Mouse (Mus musculus): ENCODE measurements around the gene Olfr1428.
"Not testable (repeated sequence)": the region's sequence is repeated elsewhere in the genome, so short reads cannot be mapped to it uniquely, and the experiment has no call there.

Gene Olfr1428

DNA sequence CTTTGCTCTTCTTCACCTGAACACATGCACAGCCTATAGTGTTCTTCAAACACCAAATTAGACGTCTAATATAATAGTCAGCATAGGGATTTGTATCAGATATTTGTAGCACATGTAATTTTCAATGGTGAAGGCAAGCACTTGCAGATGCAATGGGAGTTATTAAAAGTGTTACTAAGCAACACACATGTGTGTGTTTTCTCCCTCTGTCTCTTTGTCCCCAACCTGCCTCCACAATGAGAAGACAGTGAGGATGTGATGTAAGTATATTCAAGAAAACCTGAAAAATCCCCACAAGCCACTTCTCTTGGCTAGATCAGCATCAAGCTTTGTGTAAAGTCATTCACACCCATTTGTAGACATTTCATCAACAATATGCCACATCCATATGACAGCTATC is at the start of gene Olfr1428:
Gene Olfr1428 (minus strand): TSS at position 101 of the 400 bp plus-strand sequence.
- no peak for DNase-seq

DNA sequence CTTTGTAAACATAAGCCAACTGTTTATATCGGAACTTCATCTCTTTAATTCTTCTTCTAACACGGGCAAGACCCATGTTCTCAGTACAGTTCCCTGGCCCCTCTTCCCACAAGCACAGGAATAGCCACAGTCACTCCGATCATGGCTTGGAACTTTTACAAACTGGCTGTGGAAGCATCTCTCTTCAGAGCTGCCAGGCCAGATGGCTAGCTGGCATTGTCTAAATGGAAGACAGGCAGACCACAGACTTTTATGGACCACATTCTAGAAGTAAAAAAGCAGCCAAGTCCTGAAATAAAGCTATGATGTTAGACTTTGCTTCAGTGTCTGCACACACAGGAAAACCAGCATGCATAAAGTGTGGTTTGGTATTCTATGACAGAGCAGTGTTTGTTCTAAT is 29.8 kb upstream of the Olfr1428 start:
- no peak for DNase-seq

DNA sequence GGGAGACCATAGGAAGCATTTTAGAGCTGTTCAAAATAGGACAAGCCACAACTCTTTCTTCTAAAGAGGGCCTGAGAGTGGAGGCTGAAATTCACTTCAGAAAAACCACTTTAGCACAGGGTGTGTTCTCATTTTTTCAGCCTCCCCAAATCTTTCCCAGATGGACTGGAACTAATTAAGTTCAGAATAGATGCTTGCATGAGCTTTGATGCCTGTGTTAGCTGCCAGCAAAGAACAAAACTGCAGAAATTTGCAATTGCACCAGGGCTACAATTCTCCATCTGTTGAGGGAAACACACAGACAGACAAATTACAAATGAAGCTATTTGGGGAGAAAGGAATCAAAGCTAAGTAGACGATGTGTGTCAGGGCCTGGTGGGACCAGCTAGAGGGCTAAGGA is 27.7 kb upstream of the Olfr1428 start:
- no peak for DNase-seq

DNA sequence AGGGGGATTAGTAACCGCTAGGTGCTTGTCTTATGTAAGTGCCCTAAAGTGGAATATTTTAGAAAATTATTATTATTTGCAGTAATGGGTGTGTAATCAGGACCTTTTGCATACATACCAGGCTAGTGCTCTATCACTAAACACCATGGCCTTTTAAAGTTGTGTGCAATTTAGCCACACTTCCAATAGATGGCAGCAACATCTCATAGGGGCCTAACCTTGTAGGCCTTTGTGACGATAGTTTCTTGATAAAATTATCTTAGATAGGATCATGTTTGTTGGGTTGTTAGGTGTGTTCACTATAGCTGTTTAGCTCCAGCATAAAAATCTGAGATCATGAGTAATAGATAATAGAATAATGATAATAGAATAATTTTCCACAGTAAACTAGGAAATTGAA is 18.6 kb upstream of the Olfr1428 start:
- DNase-seq, result no peak

DNA sequence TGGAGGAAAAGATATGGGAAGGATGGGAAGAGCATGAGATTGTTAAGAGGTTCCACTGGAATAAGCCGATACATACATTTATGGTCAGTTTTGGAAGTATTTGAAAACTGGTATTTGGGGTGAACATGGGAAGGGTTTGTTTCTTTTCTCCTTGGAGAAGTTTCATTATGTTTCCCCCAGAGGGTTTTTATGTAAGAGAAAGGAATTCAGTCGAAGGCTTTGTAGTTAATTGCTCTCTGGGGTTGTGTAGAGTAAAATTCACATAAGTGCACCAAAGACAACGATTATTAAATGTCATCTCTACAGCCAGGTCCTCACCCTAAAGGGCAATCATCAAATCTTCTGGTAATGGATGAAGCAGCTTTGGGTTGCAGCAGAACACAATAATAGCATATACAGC is 7.4 kb upstream of the Olfr1428 start, which contains the start of gene Olfr76:
Gene Olfr76 (minus strand): TSS at position 101 of the 400 bp plus-strand sequence.
- DNase-seq, result no peak

DNA sequence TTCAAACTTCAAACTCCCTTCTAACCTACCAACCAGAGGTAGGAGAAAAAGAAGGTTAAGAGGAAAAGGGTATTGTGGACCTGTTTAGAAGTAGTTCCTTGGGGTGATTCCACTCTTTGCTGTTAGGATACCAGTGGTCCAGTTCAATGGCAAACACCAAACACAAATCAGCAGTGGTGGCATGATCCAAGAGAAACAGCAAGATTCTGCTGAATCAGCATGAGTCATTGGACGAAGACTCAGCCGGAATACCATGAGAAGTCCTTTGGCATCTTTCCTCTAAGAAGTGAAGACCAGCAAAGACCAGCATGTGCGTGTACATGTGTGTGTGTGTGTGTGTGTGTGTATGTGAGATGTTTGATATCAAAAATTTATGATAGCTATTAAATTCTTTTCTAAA is 767 bp upstream of the Olfr1428 start:
- DNase-seq, result no peak

DNA sequence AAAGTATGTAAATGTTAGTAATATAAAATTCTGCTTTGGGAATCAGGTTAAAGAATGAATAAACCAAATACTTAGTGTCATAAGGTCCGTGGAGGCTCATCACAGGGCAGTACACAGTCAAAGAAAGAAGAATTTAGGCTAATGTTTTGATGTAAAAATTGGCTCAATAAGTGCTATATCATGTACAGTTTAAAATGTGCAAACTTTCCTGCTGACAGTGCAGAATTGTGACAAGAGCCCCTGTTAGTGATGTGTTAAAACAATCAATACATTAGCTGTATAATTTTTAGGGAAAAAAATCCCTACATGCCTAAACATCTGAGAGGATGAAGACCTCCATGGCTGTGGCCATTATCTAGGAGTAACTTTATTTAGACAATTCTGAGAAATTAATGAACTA is 1.9 kb downstream of the Olfr1428 start:
- DNase-seq, result no peak

DNA sequence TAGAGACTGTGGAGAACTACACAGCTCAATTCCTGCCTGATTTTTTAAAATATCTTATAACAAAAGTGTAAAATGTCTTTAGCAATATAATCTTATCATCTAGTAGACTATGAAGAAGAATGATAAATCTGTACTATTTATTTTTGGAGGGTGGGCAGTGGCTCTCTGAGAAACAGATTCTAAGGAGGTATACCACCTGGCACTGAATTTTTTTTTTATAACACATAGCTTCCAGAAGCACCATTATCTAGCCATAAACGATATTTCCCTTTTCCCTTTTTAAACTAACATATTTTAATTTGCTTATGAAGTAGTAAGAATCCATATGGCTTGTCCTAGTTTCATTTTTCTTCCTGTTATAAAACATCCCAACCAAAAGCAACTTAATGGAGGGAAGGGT is 11.2 kb downstream of the Olfr1428 start:
- DNase-seq, result no peak

DNA sequence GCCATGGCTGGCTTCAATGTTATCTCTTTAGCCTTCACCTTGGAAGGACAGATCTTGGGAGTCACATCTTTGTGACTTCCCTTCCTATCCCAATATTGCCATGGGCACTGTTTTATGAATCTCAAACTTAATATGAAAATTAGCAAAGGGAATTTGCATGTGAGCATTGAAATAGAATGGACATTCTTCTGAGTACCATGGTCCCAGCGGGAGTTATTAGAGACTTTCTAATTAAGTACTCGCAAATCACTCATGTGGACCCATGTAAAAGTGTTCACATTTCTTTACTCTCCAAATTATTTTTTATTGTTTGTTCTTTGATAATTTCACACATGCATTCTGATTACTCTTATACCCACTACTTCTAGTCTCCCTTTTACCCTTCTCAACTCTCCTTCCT is 12.5 kb downstream of the Olfr1428 start, which contains the start of gene Olfr1427:
Gene Olfr1427 (minus strand): TSS at position 101 of the 400 bp plus-strand sequence.
- DNase-seq, result no peak

DNA sequence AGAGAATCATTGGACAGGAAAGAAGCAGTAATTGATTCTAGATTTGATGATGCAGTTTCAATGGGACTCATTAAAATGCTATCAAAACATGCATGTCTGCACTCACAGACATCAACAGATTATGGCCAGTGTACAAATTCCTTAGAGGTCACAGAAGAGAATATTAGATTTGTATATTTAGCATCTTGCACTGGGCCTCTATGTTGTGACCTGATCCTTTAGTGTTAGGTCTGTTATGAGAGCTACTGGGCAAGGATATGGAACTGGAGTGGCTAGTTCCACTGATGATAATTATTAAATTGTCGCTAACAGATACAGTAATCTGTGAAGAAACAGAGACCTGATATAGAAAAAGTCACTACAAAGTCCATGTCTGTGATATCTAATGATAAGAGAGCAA is 23.8 kb downstream of the Olfr1428 start, which contains the start of gene Olfr1426:
Gene Olfr1426 (minus strand): TSS at position 101 of the 400 bp plus-strand sequence.
- DNase-seq, result no peak

DNA sequence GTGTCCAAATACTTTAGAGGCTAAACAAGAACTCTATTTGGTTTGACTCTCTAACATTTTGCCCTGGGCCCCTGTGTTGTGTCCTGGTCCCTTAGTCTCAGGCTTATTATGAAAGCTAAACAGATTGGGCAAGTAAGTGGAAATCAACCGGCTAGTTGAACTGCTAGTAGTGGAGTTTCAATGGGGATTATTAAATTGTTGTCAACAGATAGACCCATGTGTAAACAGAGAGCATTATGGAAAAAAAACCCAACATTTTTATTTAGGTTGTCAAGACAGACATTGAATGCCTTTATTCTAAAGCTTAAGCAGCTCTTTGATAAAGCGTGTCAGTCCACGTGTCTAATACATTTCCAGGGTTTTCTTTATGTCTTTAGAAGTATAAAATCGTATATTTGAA is 38.1 kb downstream of the Olfr1428 start, which contains the start of gene Olfr1425:
Gene Olfr1425 (minus strand): TSS at position 101 of the 400 bp plus-strand sequence.
- not testable (repeated sequence) for DNase-seq

DNA sequence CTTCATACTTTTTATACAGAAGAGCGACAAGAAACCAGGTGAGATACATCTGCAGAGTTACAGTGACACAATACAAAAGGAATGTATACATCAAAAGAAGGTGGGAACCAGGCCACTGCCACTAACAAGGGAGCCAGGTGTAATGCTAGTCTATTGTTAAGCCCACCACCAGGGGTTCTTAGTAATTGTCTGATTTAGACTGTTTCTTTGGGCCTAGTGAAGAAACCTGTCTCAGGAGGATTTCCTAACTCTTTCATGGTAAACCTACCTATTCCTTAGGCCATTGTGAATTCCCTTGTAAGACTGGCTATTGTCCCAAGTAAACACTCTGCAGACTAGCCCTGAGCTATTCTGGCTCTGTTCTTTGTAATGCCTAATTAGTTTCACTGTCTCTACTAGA is 46.2 kb downstream of the Olfr1428 start:
- not testable (repeated sequence) for DNase-seq

DNA sequence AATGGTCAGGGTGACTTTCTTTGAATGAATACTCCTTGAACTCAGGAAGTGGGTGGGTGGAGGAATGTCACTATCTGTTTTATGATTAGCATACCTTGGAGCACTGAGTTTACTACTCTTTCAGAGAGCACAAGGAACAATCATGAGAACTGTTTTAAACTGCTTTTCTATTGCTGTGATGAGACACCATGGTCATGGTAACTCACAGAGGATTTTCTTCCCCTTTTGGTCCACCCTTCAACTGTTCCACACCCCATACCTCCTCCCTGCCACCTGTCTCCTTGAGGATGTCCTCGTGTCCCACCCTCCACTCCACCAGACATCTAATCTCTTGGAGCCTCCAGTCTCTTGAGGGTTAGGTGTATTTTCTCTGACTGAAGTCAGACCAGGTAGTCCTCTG is 47.9 kb downstream of the Olfr1428 start:
- not testable (repeated sequence) for DNase-seq

DNA sequence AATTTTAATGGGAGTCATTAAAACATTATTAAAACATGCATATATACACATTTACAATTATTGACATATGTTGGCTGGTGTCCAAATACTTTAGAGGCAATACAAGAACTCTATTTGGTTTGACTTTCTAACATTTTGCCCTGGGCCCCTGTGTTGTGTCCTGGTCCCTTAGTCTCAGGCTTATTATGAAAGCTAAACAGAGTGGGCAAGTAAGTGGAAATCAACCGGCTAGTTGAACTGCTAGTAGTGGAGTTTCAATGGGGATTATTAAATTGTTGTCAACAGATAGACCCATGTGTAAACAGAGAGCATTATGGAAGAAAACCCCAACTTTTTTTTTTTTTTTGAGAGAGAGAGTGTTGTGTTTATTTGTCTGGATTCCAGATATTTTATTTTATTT is 53.1 kb downstream of the Olfr1428 start, which contains the start of gene Olfr1424:
Gene Olfr1424 (minus strand): TSS at position 101 of the 400 bp plus-strand sequence.
- DNase-seq, result not testable (repeated sequence)

Data from spleen, adult 18-20 months (tissue).